Mouse (Mus musculus): Measurements from ENCODE around the gene Fam83e. TPM values are rescaled to one million over a fixed set of nuclear protein-coding genes. Genes with fewer than 3 reads are reported as not detected.

Gene Fam83e
- total and polyA plus RNA-seq, 2 experiments from 2014 or later = 0.16 TPM; not detected in 1

DNA sequence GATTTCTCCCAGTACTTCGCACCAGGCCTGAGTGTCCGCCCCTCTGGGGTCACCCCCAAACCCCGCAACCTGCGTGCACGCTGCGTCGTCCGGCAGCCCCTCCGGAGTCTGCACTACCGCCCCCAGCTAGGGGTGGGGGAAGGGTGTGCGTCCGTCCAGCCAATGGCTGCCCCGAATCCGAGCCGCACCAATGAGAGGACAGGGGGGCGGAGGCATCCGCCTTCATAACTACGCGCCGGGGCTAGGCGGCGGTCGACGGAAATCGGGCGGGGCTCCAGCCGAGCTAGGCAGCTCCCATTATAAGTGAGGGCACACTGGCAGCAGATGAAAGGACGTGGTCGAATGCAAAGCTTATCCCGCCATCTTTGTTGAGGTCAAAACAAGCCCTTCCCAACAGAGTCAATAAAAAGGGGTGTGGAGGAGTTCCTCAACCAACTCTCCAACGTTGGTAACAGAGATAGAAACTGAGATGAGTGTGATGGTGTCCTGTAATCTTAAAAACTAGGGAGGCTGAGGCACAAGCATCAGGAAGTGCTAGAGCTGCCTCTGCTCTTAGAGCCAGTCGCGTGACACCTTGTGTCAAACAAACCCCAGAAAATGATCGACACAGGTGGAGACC is 5.8 kb upstream of the Fam83e start, which contains the start of gene Rpl18:
Rpl18 (plus strand) TSS at position 368 of the 619 bp plus-strand sequence.
- Histone ChIP-seq H3K27me3 (ENCODE audit: insufficient read depth, low read length) (no peaks in the 10 kb centered on the region), H3K4me2 (ENCODE audit: low read depth, low read length, poor library complexity, severe bottlenecking) (peak within 1 kb of the TSS; percentile 93), H3K9me3 (ENCODE audit: low read length) (no peaks in the 10 kb centered on the region), H3K4me1 (ENCODE audit: insufficient read depth, low read length) (peaks cover 9% of the 10 kb centered on the region), H3K9ac (replicated peaks; ENCODE audit: low read length, poor library complexity, severe bottlenecking) (peak within 1 kb of the TSS; percentile 78), H3K36me3 (ENCODE audit: insufficient read depth, low read length) (peaks cover 36% of the 10 kb centered on the region), H3K4me3 (ENCODE audit: low read depth, low read length) (peak within 1 kb of the TSS; percentile 70), H3K27ac (ENCODE audit: low read depth, low read length) (peak within 1 kb of the TSS; percentile 62)
- ATAC-seq (ENCODE audit: low FRiP score) = peak; percentile 90
- peak; percentile 99 for DNase-seq (ENCODE audit: low spot score)
- TF ChIP-seq CTCF (IDR thresholded peaks at IDR 0.05) = no peak; the same call in 1 of the 2 replicates
- 7% methylated on average over 34 of the region's 34 CpGs for WGBS

DNA sequence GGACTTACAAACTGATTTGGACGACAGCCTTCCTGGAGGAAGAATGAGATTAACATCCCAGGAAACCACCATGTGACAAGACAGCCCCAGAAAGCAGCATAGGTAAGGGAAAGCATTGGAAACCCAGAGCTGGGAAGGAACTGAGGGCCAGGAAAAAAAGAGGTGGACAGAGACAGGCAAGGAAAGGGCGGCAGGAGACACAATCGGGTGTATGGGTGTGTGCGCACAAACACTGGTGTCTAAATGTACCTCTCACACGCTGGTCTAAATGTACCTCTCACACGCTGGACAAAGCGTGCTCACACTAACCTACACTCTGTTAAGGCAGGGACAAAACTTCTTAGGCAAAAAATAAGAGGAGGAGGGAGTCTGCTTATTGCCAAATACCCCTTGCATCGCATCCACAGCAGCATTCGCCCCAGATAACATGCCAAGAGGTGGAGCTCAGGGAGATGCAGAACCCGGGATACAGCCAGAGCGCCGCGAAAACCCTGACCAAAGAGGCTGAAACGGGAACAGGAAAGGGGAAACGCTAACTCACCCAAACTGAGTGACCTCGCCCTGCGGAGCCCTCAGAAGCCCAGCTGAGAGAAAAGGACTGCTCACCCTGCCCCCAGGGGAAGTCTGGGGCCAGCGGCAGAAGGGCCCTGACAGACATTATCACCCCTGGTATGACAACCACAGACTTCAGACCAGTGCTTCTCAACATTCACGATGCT is 5.1 kb upstream of the Fam83e start:
- no peak for ATAC-seq (ENCODE audit: low FRiP score)
- Histone ChIP-seq H3K27ac (ENCODE audit: low read depth, low read length) (peak overlapping the region; percentile 62; the same call in 1 of the 2 replicates), H3K27me3 (ENCODE audit: insufficient read depth, low read length) (no peaks in the 10 kb centered on the region), H3K36me3 (ENCODE audit: insufficient read depth, low read length) (peaks cover 35% of the 10 kb centered on the region), H3K4me2 (ENCODE audit: low read depth, low read length, poor library complexity, severe bottlenecking) (peak overlapping the region; percentile 93), H3K4me3 (ENCODE audit: low read depth, low read length) (peak overlapping the region; percentile 70), H3K9me3 (ENCODE audit: low read length) (no peaks in the 10 kb centered on the region), H3K9ac (replicated peaks; ENCODE audit: low read length, poor library complexity, severe bottlenecking) (peak overlapping the region; percentile 78), H3K4me1 (ENCODE audit: insufficient read depth, low read length) (peaks cover 9% of the 10 kb centered on the region)
- 83% methylated on average over 19 of the region's 19 CpGs for WGBS
- no peak for DNase-seq (ENCODE audit: low spot score)
- no peak for TF ChIP-seq CTCF (IDR thresholded peaks at IDR 0.05)

DNA sequence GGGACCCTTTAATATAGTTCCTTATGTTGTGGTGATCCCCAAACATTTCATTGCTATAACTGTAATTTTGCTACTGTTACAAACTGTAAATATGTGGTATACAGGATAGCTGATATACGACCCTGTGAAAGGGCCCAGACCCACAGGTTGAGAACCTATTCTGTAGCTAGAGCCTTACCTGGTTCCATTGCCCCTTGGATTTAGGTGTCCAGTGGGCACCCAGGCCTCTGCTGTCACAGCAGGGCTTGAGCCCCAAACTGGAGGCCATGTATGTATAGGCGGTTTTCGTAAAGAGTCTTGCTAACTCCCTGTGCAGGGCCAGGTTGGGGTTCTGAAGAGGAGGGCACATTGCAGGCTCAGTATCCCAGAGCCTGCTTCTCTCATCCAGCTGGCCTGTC is 4.6 kb upstream of the Fam83e start:
- no peak for ATAC-seq (ENCODE audit: low FRiP score)
- Histone ChIP-seq H3K4me2 (ENCODE audit: low read depth, low read length, poor library complexity, severe bottlenecking) (peak overlapping the region; percentile 62), H3K4me1 (ENCODE audit: insufficient read depth, low read length) (peaks cover 9% of the 10 kb centered on the region), H3K36me3 (ENCODE audit: insufficient read depth, low read length) (peaks cover 33% of the 10 kb centered on the region), H3K27ac (ENCODE audit: low read depth, low read length) (no peak overlapping the region), H3K4me3 (ENCODE audit: low read depth, low read length) (no peak overlapping the region; the same call in 1 of the 2 replicates), H3K9me3 (ENCODE audit: low read length) (no peaks in the 10 kb centered on the region), H3K9ac (replicated peaks; ENCODE audit: low read length, poor library complexity, severe bottlenecking) (no peak overlapping the region), H3K27me3 (ENCODE audit: insufficient read depth, low read length) (no peaks in the 10 kb centered on the region)
- WGBS = 96% methylated on average over 3 of the region's 3 CpGs
- no peak for TF ChIP-seq CTCF (IDR thresholded peaks at IDR 0.05)
- no peak for DNase-seq (ENCODE audit: low spot score)

DNA sequence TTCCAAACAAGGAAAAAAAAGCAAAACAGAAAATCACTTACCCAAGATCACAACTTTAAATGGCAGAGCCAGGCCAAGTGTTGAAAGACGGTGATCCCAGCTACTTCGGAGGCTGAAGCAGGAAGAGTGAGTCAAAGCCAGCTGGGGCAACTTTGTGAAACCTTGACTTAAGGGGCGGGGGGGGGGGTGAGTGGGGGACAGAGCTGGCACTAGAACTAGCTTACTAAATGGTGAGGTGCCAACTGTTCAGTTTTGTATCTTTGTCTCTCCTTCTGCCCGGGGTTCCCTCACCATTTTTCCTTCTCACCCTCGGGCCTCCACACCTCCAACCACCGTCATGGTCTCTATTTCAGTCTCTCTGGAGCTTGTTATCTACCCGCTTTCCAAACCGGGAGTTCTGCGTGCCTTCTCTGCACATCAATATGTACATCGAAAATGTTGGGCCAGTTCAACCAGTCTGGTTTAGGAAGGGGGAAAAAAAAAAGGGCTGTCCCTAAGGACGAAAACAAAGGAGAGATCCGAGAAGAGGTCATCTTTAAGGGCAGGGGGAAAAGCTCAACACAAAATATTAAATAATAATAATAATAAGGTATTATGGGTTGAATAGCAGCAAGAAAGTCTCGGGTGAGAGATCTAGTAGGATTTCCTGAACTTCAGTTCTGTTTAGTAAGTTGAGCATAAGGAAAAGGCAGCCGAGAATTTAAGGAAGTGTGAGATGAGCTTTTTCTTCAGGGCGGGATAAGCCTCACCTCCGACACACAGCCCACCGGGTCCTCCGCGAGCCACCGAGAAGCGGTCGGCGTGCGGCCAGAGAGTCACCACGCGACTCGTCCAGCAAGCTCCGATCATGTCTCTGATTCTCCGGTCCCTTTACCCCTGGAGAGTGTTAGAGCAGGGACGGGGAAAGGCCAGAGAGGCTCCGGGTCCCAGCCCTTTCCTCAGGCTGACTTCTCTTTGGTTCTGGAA is 3.8 kb upstream of the Fam83e start:
- Histone ChIP-seq H3K36me3 (ENCODE audit: insufficient read depth, low read length) (peaks cover 30% of the 10 kb centered on the region), H3K4me2 (ENCODE audit: low read depth, low read length, poor library complexity, severe bottlenecking) (peak overlapping the region; percentile 62), H3K9ac (replicated peaks; ENCODE audit: low read length, poor library complexity, severe bottlenecking) (peak overlapping the region; percentile 89), H3K27ac (ENCODE audit: low read depth, low read length) (peak overlapping the region; percentile 89), H3K9me3 (ENCODE audit: low read length) (no peaks in the 10 kb centered on the region), H3K4me3 (ENCODE audit: low read depth, low read length) (peak overlapping the region; percentile 58), H3K4me1 (ENCODE audit: insufficient read depth, low read length) (peaks cover 9% of the 10 kb centered on the region), H3K27me3 (ENCODE audit: insufficient read depth, low read length) (no peaks in the 10 kb centered on the region)
- peak; percentile 18; the same call in 1 of the 2 replicates for ATAC-seq (ENCODE audit: low FRiP score)
- no peak for TF ChIP-seq CTCF (IDR thresholded peaks at IDR 0.05)
- WGBS = 11% methylated on average over 31 of the region's 31 CpGs
- DNase-seq (ENCODE audit: low spot score) = no peak

DNA sequence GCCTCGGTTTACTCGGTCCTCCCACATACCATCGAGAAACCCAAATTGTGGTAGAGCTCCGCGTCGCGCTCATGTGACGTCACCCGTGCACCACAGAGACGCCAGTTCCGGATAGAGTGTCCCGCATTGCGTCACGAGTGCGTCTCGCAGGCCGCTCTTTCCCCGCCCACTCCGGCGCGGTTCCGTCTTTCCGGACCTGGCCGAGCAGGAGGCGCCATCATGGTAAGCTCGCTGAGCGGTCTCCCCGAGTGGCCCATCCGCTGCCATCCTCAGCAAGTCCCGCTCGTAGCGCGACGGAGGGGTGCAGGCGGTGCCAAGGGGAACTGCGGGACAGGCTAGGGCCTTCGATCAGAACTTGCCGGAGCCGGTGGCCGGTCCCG is 3.1 kb upstream of the Fam83e start, which contains the start of gene Sphk2:
Sphk2 (minus strand) TSS at position 85 of the 380 bp plus-strand sequence.
- peak; percentile 82 for ATAC-seq (ENCODE audit: low FRiP score)
- no peaks in the 10 kb centered on the region for H3K9me3 ChIP-seq (ENCODE audit: low read length)
- 0% methylated on average over 41 of the region's 41 CpGs for WGBS
- H3K36me3 ChIP-seq (ENCODE audit: insufficient read depth, low read length) = peaks cover 26% of the 10 kb centered on the region
- H3K4me2 ChIP-seq (ENCODE audit: low read depth, low read length, poor library complexity, severe bottlenecking) = peak within 1 kb of the TSS; percentile 62
- H3K4me3 ChIP-seq (ENCODE audit: low read depth, low read length) = peak within 1 kb of the TSS; percentile 58
- peak within 1 kb of the TSS; percentile 89 for H3K27ac ChIP-seq (ENCODE audit: low read depth, low read length)
- peaks cover 9% of the 10 kb centered on the region for H3K4me1 ChIP-seq (ENCODE audit: insufficient read depth, low read length)
- peak; percentile 35 for TF ChIP-seq CTCF (IDR thresholded peaks at IDR 0.05)
- H3K27me3 ChIP-seq (ENCODE audit: insufficient read depth, low read length) = no peaks in the 10 kb centered on the region
- H3K9ac ChIP-seq (replicated peaks; ENCODE audit: low read length, poor library complexity, severe bottlenecking) = peak within 1 kb of the TSS; percentile 89
- peak; percentile 99 for DNase-seq (ENCODE audit: low spot score)
